Mouse (Mus musculus): ENCODE data around the gene Islr. TPM values are rescaled to one million over a fixed set of nuclear protein-coding genes. Genes with fewer than 3 reads are reported as not detected.
A peak's percentile ranks its signal among the peaks of the same experiment; 100 is the strongest.

Islr gene
- total and polyA plus RNA-seq, 2 experiments from 2014 or later = 32.5 to 68.8 TPM

- Histone ChIP-seq H3K4me3 (ENCODE audit: low read depth, low read length) (no peak overlapping the region), H3K4me1 (ENCODE audit: insufficient read depth, low read length) (no peaks in the 10 kb centered on the region), H3K9ac (replicated peaks; ENCODE audit: low read length, poor library complexity, severe bottlenecking) (no peak overlapping the region), H3K27ac (ENCODE audit: low read depth, low read length) (no peak overlapping the region), H3K27me3 (ENCODE audit: insufficient read depth, low read length) (no peaks in the 10 kb centered on the region), H3K4me2 (ENCODE audit: low read depth, low read length, poor library complexity, severe bottlenecking) (no peak overlapping the region), H3K9me3 (ENCODE audit: low read length) (no peaks in the 10 kb centered on the region), H3K36me3 (ENCODE audit: insufficient read depth, low read length) (0 out of 2 replicates have a peak, but pooled peaks cover 4% of the 10 kb centered on the region)
- DNase-seq (ENCODE audit: low spot score) = no peak
- peak; percentile 71 for TF ChIP-seq CTCF (IDR thresholded peaks at IDR 0.05)
- ATAC-seq (ENCODE audit: low FRiP score) = no peak
- 69% methylated on average over 9 of the region's 9 CpGs for WGBS
Observed at GRCm38 (mm10) chr9:58225915-58226913, 22.1 kb upstream of the Islr start.

- Histone ChIP-seq H3K9me3 (ENCODE audit: low read length) (no peaks in the 10 kb centered on the region), H3K27me3 (ENCODE audit: insufficient read depth, low read length) (no peaks in the 10 kb centered on the region), H3K4me2 (ENCODE audit: low read depth, low read length, poor library complexity, severe bottlenecking) (no peak overlapping the region), H3K4me3 (ENCODE audit: low read depth, low read length) (no peak overlapping the region), H3K27ac (ENCODE audit: low read depth, low read length) (no peak overlapping the region), H3K9ac (replicated peaks; ENCODE audit: low read length, poor library complexity, severe bottlenecking) (no peak overlapping the region), H3K36me3 (ENCODE audit: insufficient read depth, low read length) (no peaks in the 10 kb centered on the region), H3K4me1 (ENCODE audit: insufficient read depth, low read length) (no peaks in the 10 kb centered on the region)
- DNase-seq (ENCODE audit: low spot score) = no peak
- ATAC-seq (ENCODE audit: low FRiP score) = no peak
- WGBS = 95% methylated on average over 2 of the region's 2 CpGs
- no peak for TF ChIP-seq CTCF (IDR thresholded peaks at IDR 0.05)
Observed at GRCm38 (mm10) chr9:58224356-58224755, 20.2 kb upstream of the Islr start.

GRCm38 (mm10) chr9:58220218-58220903, 16.3 kb upstream of the Islr start:
- ATAC-seq (ENCODE audit: low FRiP score) (no peak), DNase-seq (ENCODE audit: low spot score) (no peak)
- Histone ChIP-seq H3K27me3 (ENCODE audit: insufficient read depth, low read length) (no peaks in the 10 kb centered on the region), H3K4me2 (ENCODE audit: low read depth, low read length, poor library complexity, severe bottlenecking) (no peak overlapping the region), H3K27ac (ENCODE audit: low read depth, low read length) (no peak overlapping the region), H3K36me3 (ENCODE audit: insufficient read depth, low read length) (no peaks in the 10 kb centered on the region), H3K9ac (replicated peaks; ENCODE audit: low read length, poor library complexity, severe bottlenecking) (no peak overlapping the region), H3K4me3 (ENCODE audit: low read depth, low read length) (no peak overlapping the region), H3K4me1 (ENCODE audit: insufficient read depth, low read length) (no peaks in the 10 kb centered on the region), H3K9me3 (ENCODE audit: low read length) (no peaks in the 10 kb centered on the region)
- 76% methylated on average over 24 of the region's 24 CpGs for WGBS
- peak; percentile 48 for TF ChIP-seq CTCF (IDR thresholded peaks at IDR 0.05)

- no peak overlapping the region for H3K9ac ChIP-seq (replicated peaks; ENCODE audit: low read length, poor library complexity, severe bottlenecking)
Observed at GRCm38 (mm10) chr9:58218539-58218938, 14.4 kb upstream of the Islr start.

GRCm38 (mm10) chr9:58216402-58216801, 12.3 kb upstream of the Islr start:
- Histone ChIP-seq H3K9ac (replicated peaks; ENCODE audit: low read length, poor library complexity, severe bottlenecking) (no peak overlapping the region), H3K36me3 (ENCODE audit: insufficient read depth, low read length) (no peaks in the 10 kb centered on the region), H3K4me1 (ENCODE audit: insufficient read depth, low read length) (no peaks in the 10 kb centered on the region), H3K4me2 (ENCODE audit: low read depth, low read length, poor library complexity, severe bottlenecking) (no peak overlapping the region), H3K27ac (ENCODE audit: low read depth, low read length) (no peak overlapping the region), H3K9me3 (ENCODE audit: low read length) (no peaks in the 10 kb centered on the region), H3K27me3 (ENCODE audit: insufficient read depth, low read length) (no peaks in the 10 kb centered on the region), H3K4me3 (ENCODE audit: low read depth, low read length) (no peak overlapping the region)
- ATAC-seq (ENCODE audit: low FRiP score) = no peak
- DNase-seq (ENCODE audit: low spot score) = peak; percentile 56
- 32% methylated on average over 6 of the region's 6 CpGs for WGBS
- peak; percentile 78 for TF ChIP-seq CTCF (IDR thresholded peaks at IDR 0.05)

More at GRCm38 (mm10) chr9:58218539-58218938, 14.4 kb upstream of the Islr start:
- no peaks in the 10 kb centered on the region for H3K9me3 ChIP-seq (ENCODE audit: low read length)
- ATAC-seq (ENCODE audit: low FRiP score) (no peak), DNase-seq (ENCODE audit: low spot score) (no peak)
- H3K27ac ChIP-seq (ENCODE audit: low read depth, low read length) = no peak overlapping the region
- 89% methylated on average over 3 of the region's 3 CpGs for WGBS
- no peak for TF ChIP-seq CTCF (IDR thresholded peaks at IDR 0.05)
- H3K4me3 ChIP-seq (ENCODE audit: low read depth, low read length) = no peak overlapping the region
- H3K36me3 ChIP-seq (ENCODE audit: insufficient read depth, low read length) = no peaks in the 10 kb centered on the region
- H3K4me1 ChIP-seq (ENCODE audit: insufficient read depth, low read length) = no peaks in the 10 kb centered on the region
- H3K27me3 ChIP-seq (ENCODE audit: insufficient read depth, low read length) = no peaks in the 10 kb centered on the region
- no peak overlapping the region for H3K4me2 ChIP-seq (ENCODE audit: low read depth, low read length, poor library complexity, severe bottlenecking)
